Mouse (Mus musculus) ES-E14 (cell line): ENCODE results near the gene Elobl.

Experiments
- HCFC1 ChIP-seq: IDR thresholded peaks from 2 replicates; pipeline ENCODE4 v1.6.1; 2012; ENCODE audit warnings: low read length, inconsistent platforms, borderline replicate concordance; ENCODE audit not compliant: insufficient read depth
- MAFK ChIP-seq: IDR thresholded peaks from 2 replicates; pipeline ENCODE4 v1.6.1; 2014; ENCODE audit warnings: mild to moderate bottlenecking, low read depth, low read length, inconsistent platforms; ENCODE audit not compliant: insufficient read depth
- ZC3H11A ChIP-seq: IDR thresholded peaks from 2 replicates; pipeline ENCODE4 v1.6.1; 2012; ENCODE audit warnings: low read depth, mild to moderate bottlenecking, inconsistent platforms, low read length, borderline replicate concordance
- ZNF384 ChIP-seq: IDR thresholded peaks from 2 replicates; pipeline ENCODE4 v1.6.1; 2012; ENCODE audit warnings: low read depth, low read length, inconsistent platforms

GRCm38 (mm10) chr11:89003078-89003477 lies 36.3 kb upstream of the Elobl start:
- TF ChIP-seq MAFK (no peak), ZNF384 (no peak), HCFC1 (no peak), ZC3H11A (no peak)
